Mouse (Mus musculus): Measurements from ENCODE around the gene Nr4a2.
A peak's percentile ranks its signal among the peaks of the same experiment; 100 is the strongest.

Nr4a2 gene

GRCm38 (mm10) chr2:57111791-57112538, 11.8 kb downstream of the Nr4a2 start:
- no peak for DNase-seq (ENCODE audit: low spot score in 2 of 2)

GRCm38 (mm10) chr2:57111011-57111790, 12.6 kb downstream of the Nr4a2 start:
- DNase-seq (ENCODE audit: low spot score in 2 of 2) = no peak

DNA sequence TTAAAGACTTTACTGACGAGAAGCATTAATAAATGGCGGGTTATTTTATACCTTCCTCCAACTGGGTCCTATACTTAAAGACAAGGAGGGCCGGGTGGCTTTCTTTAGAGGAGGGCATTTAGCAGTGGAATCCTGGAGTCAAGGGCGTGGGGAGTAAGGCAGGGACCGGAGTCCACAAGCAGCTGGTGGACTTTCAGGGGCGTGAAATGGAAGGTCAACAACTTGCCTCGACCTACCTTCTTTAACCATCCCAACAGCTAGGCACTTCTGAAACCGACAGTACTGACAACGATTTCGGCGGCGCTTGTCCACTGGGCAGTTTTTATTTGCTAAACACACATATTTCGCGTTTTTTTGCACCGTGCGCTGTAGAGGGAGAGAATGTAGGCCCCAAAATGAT, 13.4 kb downstream of the Nr4a2 start:
- DNase-seq (ENCODE audit: low spot score in 2 of 2) = no peak

DNA sequence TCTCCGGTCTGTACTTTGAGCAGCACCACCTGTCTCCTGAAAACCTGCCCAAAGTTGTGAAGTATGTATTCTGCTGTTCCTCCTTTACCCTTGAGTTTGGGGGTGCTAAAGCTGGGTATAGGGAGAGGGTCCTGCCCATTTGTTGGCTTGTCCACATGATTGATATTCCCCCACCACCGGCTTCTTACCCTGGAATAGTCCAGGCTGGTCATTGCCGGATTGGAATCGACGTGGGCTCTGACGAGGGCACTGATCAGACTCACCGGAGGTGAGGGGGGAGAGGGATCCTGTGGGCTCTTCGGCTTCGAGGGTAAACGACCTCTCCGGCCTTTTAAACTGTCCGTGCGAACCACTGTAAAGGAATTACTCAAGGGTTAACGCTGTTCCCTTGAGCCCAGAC, 13.9 kb downstream of the Nr4a2 start:
- no peak for DNase-seq (ENCODE audit: low spot score in 2 of 2)

GRCm38 (mm10) chr2:57109301-57109700, 14.5 kb downstream of the Nr4a2 start:
- no peak for DNase-seq (ENCODE audit: low spot score in 2 of 2)

DNA sequence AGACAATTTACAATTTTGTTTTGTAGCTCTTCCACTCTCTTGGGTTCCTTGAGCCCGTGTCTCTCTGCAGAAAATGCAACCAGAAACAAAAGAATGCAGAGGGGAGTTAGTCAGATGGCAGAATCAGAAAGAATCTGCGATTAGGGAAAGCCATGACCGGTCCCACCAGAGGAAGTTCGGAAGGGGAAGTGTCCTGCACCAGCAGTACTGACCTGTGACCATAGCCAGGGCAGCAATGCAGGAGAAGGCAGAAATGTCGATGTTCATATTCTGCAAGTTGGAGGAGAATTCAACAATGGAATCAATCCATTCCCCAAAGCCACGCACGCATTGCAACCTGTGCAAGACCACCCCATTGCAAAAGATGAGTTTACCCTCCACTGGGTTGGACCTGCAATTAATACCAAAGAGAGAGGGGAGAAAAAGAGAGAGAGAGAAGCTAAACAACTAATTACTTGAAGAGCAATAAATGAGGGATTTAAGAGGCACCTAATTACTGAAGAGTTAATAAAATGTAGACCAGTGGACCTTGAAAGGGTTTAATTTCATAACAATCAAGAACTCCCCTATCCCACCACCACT, 15.4 kb downstream of the Nr4a2 start:
- no peak for DNase-seq (ENCODE audit: low spot score in 2 of 2)

DNA sequence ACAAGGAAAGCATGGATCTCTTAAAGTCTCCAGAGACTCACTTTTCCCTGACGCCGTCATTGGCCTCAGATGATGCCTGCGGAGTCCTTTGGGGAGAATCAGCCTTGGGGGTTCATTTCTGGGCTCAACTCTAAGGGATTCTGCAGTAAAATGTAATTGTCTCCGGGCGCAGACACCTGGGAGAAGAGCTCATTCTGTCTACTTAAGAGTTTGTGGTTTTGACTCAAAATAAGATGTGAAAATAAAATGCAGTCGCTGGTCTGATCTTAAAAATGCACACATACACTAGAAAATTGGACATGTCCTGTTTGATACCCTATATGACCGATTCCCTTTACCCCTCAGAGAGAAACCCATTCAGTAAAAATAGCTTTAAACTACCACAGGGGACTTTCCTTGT, 18.4 kb downstream of the Nr4a2 start:
- DNase-seq (ENCODE audit: low spot score in 2 of 2) = no peak

GRCm38 (mm10) chr2:57104731-57105130, 19.1 kb downstream of the Nr4a2 start:
- no peak for DNase-seq (ENCODE audit: low spot score in 2 of 2)

- DNase-seq (ENCODE audit: low spot score in 2 of 2) = no peak
Observed at GRCm38 (mm10) chr2:57103845-57104660, 19.8 kb downstream of the Nr4a2 start.

DNA sequence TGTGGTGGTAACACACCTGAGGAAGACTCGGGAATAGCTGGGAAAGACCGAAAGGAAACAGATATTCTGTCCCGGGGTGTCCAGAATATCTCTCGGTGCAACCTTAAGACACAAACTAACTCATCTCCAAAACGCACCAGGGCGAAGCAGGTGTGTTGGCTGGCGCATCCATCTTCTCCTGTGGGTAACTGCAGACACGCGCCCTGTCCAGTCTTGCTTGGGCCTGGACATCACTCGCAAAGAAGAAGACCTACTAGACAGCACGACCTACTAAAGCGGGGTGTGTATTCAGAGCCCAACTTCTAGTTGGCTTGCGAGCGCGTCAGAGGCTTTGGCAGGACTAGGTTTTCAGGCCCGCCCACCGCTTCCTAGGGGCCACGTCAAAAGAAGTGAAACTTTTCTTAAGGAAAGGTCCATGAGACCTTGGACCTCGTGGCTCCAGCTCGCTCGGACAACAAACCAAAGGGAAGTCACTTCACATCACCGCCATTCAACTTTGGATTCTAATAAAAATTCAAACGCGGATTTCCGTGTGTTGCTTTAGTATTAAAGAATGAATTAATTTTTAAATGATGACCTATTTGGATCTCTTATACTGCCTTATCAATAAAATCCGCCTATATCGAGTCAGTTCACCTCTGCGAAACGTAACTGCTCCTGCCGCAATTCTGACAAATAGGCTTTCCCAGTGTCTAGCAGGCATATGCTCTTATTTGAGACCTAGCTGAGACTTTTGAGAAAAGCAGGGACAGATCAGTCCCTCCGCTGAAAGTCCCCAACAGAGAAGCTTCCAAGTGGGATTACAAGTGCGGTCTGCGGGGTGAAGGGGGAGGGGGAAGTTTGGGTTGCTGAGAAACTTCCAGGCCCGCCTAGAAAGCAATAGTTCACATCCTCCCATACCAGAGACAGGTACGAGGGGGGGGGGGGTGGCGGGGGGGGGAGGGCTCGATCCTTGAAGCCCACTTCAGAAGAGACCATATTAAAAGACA, 20.7 kb downstream of the Nr4a2 start:
- no peak for DNase-seq (ENCODE audit: low spot score in 2 of 2)

DNA sequence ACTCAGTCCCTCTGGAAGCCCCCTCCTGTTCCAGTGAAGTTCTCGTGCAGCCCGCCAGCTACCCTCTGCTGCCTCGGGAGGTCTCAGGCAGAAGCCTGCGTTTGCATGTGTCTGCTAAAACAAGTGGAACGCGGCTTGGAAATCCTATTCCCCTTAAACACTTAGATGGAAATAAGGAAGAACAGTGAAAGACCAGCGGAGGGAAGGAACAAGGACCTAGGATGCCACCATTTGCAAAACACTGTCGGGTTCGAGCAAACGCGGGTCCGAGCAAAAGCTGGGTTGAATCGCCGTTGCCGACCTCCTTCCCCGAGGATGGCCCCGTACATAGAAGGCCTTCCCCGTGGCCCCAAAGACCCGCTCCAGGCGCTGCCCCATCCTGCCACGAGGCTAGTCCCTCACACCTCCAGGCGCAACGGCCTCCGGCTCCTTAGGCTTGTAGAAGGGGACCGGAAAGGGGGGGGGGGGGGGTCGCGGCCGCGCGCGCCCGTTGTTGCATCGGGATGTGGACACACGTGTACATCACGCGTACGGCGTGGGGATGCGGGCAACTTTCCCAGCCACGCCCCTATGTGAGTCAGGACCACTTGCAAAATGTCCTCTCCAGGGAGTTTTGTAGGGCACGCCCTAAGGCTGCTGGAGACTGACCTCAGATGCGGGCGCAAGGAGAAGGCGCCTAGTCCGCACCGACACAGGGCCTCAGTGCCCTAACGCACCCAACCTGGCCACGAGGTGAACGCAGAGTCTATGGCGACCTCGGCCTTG, 21.5 kb downstream of the Nr4a2 start:
- DNase-seq (ENCODE audit: low spot score in 2 of 2) = no peak

GRCm38 (mm10) chr2:57100241-57100640, 23.6 kb downstream of the Nr4a2 start:
- no peak for DNase-seq (ENCODE audit: low spot score in 2 of 2)

GRCm38 (mm10) chr2:57072452-57072851, 51.4 kb downstream of the Nr4a2 start:
- DNase-seq (ENCODE audit: low spot score in 2 of 2) = peak; percentile 3 to 29

GRCm38 (mm10) chr2:57063480-57063879, 60.3 kb downstream of the Nr4a2 start:
- DNase-seq (ENCODE audit: low spot score in 2 of 2) = no peak

All from frontal cortex, postnatal 36 days (tissue).